Mouse (Mus musculus) adrenal gland, postnatal 36 days (tissue): ENCODE results near the gene Gid8. TPM values are rescaled to one million over a fixed set of nuclear protein-coding genes. Genes with fewer than 3 reads are reported as not detected.
A peak's percentile ranks its signal among the peaks of the same experiment; 100 is the strongest.

Source experiments
- DNase-seq, 2 experiments: peaks; one replicate each; pipeline ENCODE4 v3.0.0; 2021; ENCODE audit warnings: mixed read lengths in 1 of 2
- total RNA-seq, 2 experiments: library from RNA; stranded (reverse); gene quantifications; 2 replicates each; pipeline ENCODE4 v1.2.3; 2021

Gid8 gene
- total RNA-seq, 2 experiments from 2014 or later: 58.9 to 63.1 TPM

GRCm38 (mm10) chr2:180748904-180749303 is 39.0 kb downstream of the Gid8 start:
- no peak for DNase-seq

GRCm38 (mm10) chr2:180754976-180755688 is 45.2 kb downstream of the Gid8 start:
- no peak for DNase-seq

- DNase-seq: peak; percentile 71 to 83
Observed at GRCm38 (mm10) chr2:180755896-180756295, 46.0 kb downstream of the Gid8 start.

GRCm38 (mm10) chr2:180756786-180757185 is 46.9 kb downstream of the Gid8 start:
- DNase-seq: no peak

GRCm38 (mm10) chr2:180758513-180759263 is 48.8 kb downstream of the Gid8 start:
- no peak for DNase-seq

GRCm38 (mm10) chr2:180764986-180765385 is 55.1 kb downstream of the Gid8 start:
- no peak for DNase-seq

- DNase-seq: no peak
Observed at GRCm38 (mm10) chr2:180765713-180766112, 55.8 kb downstream of the Gid8 start.

Other genes with a start within 250 kb of the Gid8 start
- gene Ntsr1, start 210.1 kb upstream of the Gid8 start, total RNA-seq: not detected
- 10 to 100 TPM; 16.6 to 17.5 TPM for gene Mrgbp, start 128.8 kb upstream of the Gid8 start, total RNA-seq
- 10 to 100 TPM; 43.5 to 45.4 TPM for gene Ogfr, start 120.9 kb upstream of the Gid8 start, total RNA-seq
- under 1 TPM; 0.17 to 0.26 TPM for gene Col9a3, start 112.3 kb upstream of the Gid8 start, total RNA-seq
- gene Tcfl5, start 67.4 kb upstream of the Gid8 start, total RNA-seq: not detected
- gene Dido1, start 118 bp upstream of the Gid8 start, total RNA-seq: 10 to 100 TPM; 38.7 to 40.7 TPM
- 1 to 10 TPM; 1.1 to 1.2 TPM for gene Slc17a9, start 15.1 kb downstream of the Gid8 start, total RNA-seq
- not detected for gene Bhlhe23, start 66.8 kb downstream of the Gid8 start, total RNA-seq
- 10 to 100 TPM; 51.7 to 52.4 TPM for gene Ythdf1, start 210.8 kb downstream of the Gid8 start, total RNA-seq
- gene Birc7, start 218.9 kb downstream of the Gid8 start, total RNA-seq: not detected
- gene Nkain4, start 244.6 kb downstream of the Gid8 start, total RNA-seq: 1 to 10 TPM; 4.6 to 5.8 TPM